Mouse (Mus musculus) 416B (cell line): ENCODE results near the gene Kifc3.

Source experiments
- DNase-seq: peaks from one replicate; pipeline ENCODE4 v3.0.0; 2011; ENCODE audit warnings: low read depth

The Kifc3 gene

DNA sequence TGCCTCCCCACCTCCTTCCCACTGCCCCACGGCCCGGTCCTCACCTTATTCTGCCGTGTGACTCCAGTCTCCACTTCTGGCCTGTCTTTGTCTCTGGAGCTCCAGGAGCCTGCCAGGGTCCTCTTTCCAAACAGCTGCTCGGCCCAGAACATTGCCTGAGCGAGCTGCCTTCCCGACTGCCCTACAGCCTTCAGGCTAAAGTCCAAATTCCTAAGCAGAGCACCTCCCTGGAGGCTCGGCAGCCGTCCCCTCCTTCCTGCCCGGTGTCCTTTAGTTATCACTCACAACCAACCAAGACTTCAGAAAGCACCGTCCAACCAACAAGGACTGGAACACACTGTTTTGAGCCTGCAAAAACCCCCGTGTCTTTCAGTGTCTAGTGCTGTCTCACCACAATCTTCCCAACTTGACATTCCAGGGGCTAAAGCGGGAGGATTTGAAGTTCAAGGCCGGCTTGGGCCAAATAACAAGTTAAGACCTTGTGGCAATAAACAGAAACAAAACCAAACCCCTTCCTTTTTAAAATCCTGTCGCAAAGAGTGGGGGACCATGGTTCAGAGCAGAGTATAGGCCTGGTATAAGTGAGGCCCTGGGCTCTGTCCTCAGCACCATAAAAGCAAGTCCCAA, at the start of gene Kifc3:
TSS of gene Kifc3 (minus strand) at position 164 of the 627 bp plus-strand sequence.
- DNase-seq, result no peak

DNA sequence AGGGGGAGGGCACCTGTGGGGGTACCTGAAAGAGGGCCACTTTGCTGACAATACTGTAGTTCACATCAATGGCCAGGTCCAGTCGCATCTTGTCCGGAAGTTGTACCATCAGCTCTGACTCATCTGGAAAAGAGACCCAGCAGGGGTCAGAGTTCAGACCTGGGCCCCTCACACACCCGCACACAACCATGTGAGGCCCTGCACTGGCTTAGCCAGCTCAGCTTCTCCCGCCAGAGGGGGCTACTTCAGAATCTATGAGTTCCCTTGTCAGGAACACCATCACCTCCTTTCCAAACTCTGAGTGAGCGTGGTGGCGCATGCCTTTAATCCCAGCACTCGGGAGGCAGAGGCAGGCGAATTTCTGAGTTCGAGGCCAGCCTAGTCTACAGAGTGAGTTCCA, 49.4 kb upstream of the Kifc3 start:
- DNase-seq, result no peak

DNA sequence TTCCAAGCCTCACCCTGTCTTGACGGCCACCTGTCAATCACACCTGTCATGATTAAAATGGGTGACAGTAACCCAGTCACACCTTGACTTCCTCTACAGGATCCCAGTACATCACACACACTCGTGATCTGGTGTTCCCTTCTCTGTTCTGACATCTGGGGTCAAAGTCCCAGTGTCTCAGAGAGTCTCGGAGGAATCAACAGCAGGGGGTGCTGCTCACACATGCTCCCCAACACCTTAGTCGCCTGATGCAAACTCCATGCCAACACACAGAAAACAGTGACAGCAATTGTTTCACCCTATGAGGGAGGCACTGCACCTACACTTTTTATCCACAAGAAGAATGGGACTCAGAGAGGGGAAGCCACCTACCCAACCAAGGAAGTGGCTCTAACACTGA, 47.2 kb upstream of the Kifc3 start:
- DNase-seq, result peak; percentile 64

DNA sequence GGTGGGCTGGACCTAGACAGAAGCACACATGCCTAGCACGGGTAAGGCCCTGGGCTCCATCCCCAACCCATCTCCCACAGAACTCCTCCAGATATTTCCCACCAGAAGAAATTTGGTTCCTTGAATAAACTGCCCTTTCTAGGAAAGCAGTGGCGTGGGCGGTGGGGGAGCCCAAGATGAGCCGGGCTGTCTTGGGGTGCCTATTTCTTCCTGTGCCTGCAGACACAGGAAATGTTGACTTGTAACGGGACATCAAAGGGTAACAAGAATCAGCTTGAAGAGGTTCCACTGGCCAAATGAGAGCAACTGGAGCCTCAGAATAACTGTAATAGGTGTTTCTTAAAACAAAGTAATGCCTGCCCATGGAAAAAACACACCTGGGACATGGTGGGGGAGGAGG, 44.7 kb upstream of the Kifc3 start:
- DNase-seq, result no peak

DNA sequence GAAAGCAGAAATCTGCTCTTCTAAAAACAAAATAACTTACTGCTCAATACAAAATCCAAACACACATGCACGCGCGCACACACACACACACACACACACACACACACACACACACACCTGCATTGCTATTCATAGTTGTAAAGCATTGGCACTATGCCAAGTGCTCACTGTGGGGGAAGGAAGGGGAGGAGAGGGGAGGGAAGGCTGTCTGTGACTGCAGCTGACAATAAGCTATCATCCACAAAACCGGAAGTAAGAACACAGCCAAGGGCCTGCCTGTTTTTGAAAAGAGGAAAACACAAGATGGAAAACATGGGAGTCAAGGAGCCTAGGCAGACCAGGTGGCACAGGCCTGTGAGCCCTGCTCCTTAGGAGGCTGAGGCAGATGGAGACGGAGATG, 42.6 kb upstream of the Kifc3 start:
- DNase-seq, result peak; percentile 86

DNA sequence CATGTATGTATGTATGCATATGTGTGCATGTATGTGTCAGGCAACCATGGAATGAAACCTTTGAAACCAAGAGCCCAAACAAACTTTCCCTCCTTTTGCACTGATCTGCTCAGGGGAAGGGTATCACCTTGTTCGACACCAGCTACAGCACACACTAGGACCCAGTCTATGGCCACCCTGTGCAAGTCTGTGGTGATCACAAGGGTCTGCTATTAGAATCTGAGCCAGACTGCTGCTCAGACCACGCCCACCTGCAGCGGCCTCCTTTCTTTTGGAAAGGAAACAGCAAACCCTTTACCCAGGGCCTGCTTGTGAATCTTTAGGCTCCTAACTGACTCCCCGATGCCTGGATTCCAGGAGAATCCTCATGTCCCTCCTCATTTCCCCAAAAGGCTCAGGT, 41.2 kb upstream of the Kifc3 start:
- DNase-seq, result no peak

DNA sequence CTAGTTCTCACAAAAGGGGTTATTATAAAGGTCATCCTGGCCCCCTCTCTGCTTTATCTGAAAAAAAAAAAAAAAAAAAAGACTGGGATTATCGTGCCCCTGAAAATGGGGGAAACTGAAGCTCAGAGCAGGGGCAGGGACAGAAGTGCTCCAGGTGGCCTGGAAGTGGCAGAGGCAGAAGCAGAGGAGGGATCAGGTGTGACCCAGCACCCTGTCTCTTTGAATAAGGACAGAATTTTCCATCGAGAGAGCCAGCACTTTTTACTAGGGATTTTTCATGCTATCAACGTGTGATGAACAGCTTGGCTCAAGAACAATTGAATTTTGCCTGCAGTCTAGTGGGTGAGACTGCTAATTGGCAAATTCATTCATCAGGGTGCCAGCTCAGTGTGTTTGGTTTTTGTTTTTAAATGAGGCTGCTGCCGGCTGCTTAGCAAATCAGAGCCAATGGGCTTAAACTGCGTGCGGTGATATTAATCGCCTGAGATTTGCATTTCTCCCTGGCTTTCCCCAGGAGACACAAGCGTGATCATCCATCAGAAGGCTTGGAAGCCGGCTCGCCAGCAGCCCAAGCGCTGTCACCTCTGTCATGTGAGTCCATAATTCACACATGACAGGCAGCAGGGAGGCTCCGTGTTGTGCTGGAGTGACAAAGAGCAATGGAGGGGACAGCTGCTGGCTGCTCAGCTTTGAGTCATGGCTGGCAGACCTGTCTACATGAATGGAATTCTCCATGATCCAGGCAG, 40.4 kb upstream of the Kifc3 start:
- DNase-seq, result no peak

DNA sequence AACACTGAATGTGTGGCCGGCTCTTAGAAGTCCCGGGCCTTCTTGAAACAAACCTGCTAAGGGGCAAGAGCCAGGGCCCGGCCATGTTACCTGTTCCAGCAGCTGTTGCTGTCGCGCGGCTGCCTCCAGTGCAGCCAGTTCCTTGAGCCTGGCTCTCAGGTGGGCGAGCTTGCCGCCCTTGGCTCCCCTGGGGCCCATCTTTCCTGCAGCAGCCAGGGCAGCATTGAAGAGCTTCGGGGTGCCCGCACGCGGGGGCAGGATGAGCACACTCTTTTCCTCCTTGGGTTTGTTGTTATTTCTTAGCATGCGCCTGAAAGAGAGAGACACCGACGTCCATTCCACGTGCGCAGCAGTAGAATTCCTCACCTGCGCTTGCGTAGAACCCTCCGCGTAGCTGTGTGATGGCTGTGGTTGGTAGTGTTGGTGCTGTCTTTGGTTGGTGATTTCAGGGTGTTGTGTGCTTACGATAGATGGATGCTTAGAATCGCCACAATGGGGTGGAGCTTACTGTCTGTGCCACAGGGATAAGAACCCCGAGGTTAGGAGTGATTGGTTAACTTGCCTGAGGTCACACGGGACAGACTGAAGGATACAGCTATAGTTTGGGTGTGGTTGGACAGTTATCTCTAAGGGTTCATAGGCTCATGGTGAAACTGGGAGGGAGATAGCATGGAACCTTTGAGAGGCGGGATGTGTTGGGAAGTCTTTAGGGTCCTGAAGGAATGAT, 39.6 kb upstream of the Kifc3 start:
- DNase-seq, result no peak

DNA sequence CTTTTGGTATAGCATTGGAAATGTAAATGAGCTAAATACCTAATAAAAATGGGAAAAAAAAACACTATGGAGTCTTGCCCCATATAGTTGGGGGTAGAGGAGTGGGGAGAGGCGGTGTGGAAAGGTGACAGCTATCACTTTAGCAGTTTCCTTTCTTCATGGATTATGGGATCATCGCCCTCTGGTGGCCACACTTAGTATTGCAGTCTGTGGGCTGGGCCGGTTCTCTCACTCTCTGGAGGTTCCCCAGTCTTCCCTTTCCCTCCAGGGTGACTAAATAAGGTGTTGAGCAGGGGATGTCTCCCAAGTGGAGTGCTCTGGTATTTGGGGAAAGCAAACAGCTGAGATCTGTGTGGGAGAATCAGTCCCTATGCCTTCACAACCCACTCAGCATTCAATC, 33.1 kb upstream of the Kifc3 start:
- DNase-seq, result peak; percentile 59

DNA sequence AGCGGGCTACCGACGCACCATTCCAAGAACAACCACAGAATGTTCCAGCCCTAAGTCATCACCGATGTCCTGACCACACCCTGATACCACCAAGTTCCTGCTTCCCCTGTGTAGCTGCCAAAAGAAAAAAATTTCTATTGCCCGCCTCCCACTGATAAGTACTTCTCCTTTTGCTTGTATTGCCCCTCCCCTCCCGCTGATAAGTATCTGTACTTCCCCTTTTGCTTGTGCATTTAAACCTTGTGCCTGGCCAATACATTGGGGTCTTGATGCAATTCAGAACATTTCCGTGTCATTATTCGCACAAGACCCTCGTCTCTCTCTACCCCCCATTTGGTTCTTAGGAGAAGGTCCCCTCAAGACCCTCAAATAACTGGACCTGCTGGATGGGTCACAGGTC, 27.5 kb upstream of the Kifc3 start:
- peak; percentile 64 for DNase-seq

- DNase-seq, result no peak
Observed at GRCm38 (mm10) chr8:95227151-95227468, 24.5 kb upstream of the Kifc3 start.

GRCm38 (mm10) chr8:95226251-95227150, 23.9 kb upstream of the Kifc3 start:
- no peak for DNase-seq

GRCm38 (mm10) chr8:95223969-95224368, 21.4 kb upstream of the Kifc3 start:
- DNase-seq, result no peak

- DNase-seq, result no peak
Observed at GRCm38 (mm10) chr8:95221045-95221444, 18.4 kb upstream of the Kifc3 start.

DNA sequence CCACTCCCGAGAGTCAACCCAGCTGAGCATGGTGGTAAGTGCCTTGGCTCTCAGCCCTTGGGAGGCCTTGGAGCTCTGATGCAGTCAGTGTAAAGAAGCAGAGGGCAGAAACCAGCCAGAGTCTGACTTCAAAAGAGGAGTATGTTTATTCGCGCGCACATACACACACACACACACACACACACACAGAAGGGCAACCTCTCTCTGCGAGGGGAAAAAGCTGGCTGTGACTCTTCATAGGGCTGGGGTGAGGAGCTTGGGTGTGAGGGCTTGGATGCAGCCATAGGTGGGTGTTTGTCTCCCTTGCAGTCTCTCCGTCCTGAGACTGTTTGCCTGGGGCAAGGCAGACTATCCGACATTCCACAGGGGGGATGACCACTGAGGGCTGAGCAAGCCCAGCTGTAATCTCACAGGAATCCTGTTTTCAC, 18.0 kb upstream of the Kifc3 start:
- DNase-seq, result no peak

- peak; percentile 46 for DNase-seq
Observed at GRCm38 (mm10) chr8:95219623-95220022, 17.0 kb upstream of the Kifc3 start.

DNA sequence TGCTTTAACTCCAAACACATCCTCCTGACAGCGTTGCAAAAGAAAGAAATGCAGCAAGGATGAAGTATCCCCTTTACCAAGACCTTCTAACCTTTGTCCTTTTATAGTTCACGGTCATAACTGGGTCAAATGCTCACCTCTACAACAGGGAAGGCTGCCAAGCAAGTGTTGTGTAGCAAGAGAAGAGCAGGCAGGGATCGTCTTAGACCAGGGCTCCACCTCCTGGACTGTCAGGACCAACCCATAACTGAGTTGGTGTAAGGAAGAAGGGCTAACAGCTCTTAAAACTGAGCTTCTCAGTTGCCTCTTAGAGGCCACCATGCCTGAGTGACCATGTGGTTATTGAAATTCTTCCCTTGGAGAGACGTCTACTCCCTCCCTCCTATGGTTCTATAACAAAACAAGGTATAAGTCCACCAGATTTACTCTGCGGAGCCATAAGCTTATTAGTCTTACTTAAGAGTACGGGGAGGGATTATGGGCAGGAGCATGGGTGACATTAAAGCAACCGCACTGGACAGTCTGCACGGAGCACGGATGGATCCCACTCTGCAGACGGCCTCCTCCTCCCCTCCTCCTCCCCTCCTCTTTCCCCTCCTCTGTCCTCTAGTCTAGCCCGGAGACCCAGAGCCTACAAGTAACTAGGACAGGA, 13.2 kb upstream of the Kifc3 start:
- peak; percentile 33 for DNase-seq

GRCm38 (mm10) chr8:95209924-95210323, 7.3 kb upstream of the Kifc3 start:
- DNase-seq, result peak; percentile 43

DNA sequence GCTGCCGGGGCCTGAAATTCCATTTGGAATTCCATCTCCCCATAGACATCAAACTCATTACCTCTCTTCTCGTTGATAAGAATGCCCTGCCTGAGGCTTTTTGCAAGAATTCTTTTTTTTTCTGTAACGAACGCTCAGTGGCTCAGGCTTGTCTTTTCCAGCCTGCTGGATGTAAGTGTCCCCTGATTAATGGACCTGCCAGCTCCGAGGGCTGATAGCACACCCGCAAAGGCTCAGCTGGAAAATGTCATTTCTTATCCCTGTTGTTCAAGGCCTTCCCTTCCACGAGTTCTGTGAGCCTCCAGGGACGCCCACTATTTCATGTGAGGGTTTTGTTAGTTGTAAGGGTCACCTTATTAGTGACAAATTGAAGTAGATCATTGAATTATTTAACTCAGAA, 3.3 kb upstream of the Kifc3 start:
- no peak for DNase-seq

DNA sequence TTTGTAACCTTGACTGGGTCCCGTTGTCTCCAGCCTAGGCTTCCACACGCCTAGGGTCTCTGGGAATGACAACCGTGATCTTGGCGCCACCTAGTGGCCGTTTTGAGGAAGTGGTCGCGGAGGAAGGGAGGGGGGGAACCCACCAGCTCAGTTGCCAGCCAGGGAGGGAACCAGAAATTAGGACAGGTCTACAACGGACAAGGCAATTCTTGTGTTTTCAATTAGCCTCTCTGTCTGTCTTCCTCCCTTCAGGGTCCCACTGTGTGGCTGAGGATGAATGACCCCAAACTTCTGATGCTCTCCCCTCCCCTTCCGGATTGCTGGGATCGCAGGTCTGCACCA, 1.4 kb upstream of the Kifc3 start:
- peak; percentile 69 for DNase-seq

- DNase-seq, result no peak
Observed at GRCm38 (mm10) chr8:95203326-95204038, 870 bp upstream of the Kifc3 start.
